Mouse (Mus musculus) hindbrain, embryonic 16.5 days (tissue): ENCODE measurements at regions not wholly inside any gene's neighbourhood (a gene's known extent, or its start where the extent isn't known, plus 50 kb on each side); places are given as distances from the start of the nearest gene placed in this dataset.

ENCODE experiments used
- ATAC-seq: fragments of 200-750 bp; cut with Nextera tagmentation; 2 replicates; pipeline ENCODE4 v1.8.0; 2017; ENCODE audit warnings: moderate TSS enrichment, moderate library complexity
- H3K27ac ChIP-seq: fragments of 300-500 bp; sonication (generic); 2 replicates; pipeline ENCODE4 v1.5.1; 2014; ENCODE audit warnings: low read depth, mild to moderate bottlenecking, control low read depth, low read length, moderate library complexity
- H3K27me3 ChIP-seq: fragments of 300-500 bp; sonication (generic); replicated peaks from 2 replicates; pipeline ENCODE4 v1.6.1; 2014; ENCODE audit warnings: low read length; ENCODE audit not compliant: control insufficient read depth, insufficient read depth
- H3K36me3 ChIP-seq: fragments of 300-500 bp; sonication (generic); 2 replicates; pipeline ENCODE4 v1.6.1; 2014; ENCODE audit warnings: mild to moderate bottlenecking, low read length, moderate library complexity, mixed read lengths; ENCODE audit not compliant: control insufficient read depth, insufficient read depth
- H3K4me1 ChIP-seq: fragments of 300-500 bp; sonication (generic); 2 replicates; pipeline ENCODE4 v1.6.1; 2014; ENCODE audit warnings: low read depth, low read length; ENCODE audit not compliant: control insufficient read depth, insufficient read depth
- H3K4me2 ChIP-seq: fragments of 300-500 bp; sonication (generic); 2 replicates; pipeline ENCODE4 v1.6.1; 2014; ENCODE audit warnings: mild to moderate bottlenecking, low read length, control low read depth, moderate library complexity
- H3K4me3 ChIP-seq: fragments of 300-500 bp; sonication (generic); 2 replicates; pipeline ENCODE4 v1.5.1; 2014; ENCODE audit warnings: mild to moderate bottlenecking, low read length, control low read depth, moderate library complexity
- H3K9ac ChIP-seq: fragments of 300-500 bp; sonication (generic); 2 replicates; pipeline ENCODE4 v1.6.1; 2014; ENCODE audit warnings: low read depth, mild to moderate bottlenecking, control low read depth, low read length, moderate library complexity
- H3K9me3 ChIP-seq: fragments of 300-500 bp; sonication (generic); 2 replicates; pipeline ENCODE4 v1.6.1; 2014; ENCODE audit warnings: mild to moderate bottlenecking, low read length, moderate library complexity; ENCODE audit not compliant: control insufficient read depth
- WGBS: fragments of 180-500 bp; shearing (Covaris S2); extraction: QIAGEN DNeasy Blood & Tissue Kit; methylation state at CpG from one replicate; pipeline ENCODE4 v1.1.7; 2014; 5-methylcytosine and 5-hydroxymethylcytosine counted together

GRCm38 (mm10) chr14:102524894-102525577 is 457.4 kb downstream of the Kctd12 start:
- H3K4me1 ChIP-seq: no peaks in the 10 kb centered on the region
- no peaks in the 10 kb centered on the region for H3K27me3 ChIP-seq
- H3K9ac ChIP-seq: no peak overlapping the region
- no peak for ATAC-seq
- H3K9me3 ChIP-seq: no peaks in the 10 kb centered on the region
- WGBS: 79% methylated on average over 9 of the region's 9 CpGs
- no peak overlapping the region for H3K4me3 ChIP-seq
- H3K27ac ChIP-seq: no peak overlapping the region
- no peak overlapping the region for H3K4me2 ChIP-seq
- H3K36me3 ChIP-seq: no peaks in the 10 kb centered on the region

DNA sequence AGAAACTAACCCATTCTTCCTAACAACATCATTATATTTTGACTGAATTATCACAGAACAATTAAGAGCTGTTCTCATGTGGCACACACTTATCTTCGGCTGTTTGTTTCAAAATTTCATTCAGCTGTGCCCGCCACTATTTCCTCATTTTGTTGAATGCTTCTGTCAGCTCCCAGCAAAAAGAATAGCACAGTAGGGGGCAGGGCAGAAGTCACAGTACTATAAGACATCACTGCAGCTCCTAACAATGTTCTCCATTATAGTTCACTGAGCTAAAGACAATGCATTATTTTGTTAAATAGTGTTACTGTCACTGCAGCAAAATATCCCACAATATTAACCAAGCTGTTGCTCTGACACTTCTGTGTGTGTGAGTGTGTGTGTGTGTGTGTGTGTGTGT is 465.7 kb downstream of the Kctd12 start:
- no peak overlapping the region for H3K27ac ChIP-seq
- H3K4me1 ChIP-seq: no peaks in the 10 kb centered on the region
- no peaks in the 10 kb centered on the region for H3K27me3 ChIP-seq
- 8% methylated on average over 2 of the region's 2 CpGs for WGBS
- H3K4me2 ChIP-seq: no peak overlapping the region
- no peak overlapping the region for H3K4me3 ChIP-seq
- ATAC-seq: peak; percentile 30; the same call in 1 of the 2 replicates
- H3K9ac ChIP-seq: no peak overlapping the region
- no peaks in the 10 kb centered on the region for H3K36me3 ChIP-seq
- H3K9me3 ChIP-seq: no peaks in the 10 kb centered on the region

GRCm38 (mm10) chr14:102514527-102514926 is 467.9 kb downstream of the Kctd12 start:
- Histone ChIP-seq H3K4me1 (no peaks in the 10 kb centered on the region), H3K27me3 (no peaks in the 10 kb centered on the region), H3K4me2 (no peak overlapping the region), H3K4me3 (no peak overlapping the region), H3K9ac (no peak overlapping the region), H3K9me3 (no peaks in the 10 kb centered on the region), H3K36me3 (no peaks in the 10 kb centered on the region), H3K27ac (no peak overlapping the region)
- 64% methylated on average over 2 of the region's 2 CpGs for WGBS
- ATAC-seq: no peak

DNA sequence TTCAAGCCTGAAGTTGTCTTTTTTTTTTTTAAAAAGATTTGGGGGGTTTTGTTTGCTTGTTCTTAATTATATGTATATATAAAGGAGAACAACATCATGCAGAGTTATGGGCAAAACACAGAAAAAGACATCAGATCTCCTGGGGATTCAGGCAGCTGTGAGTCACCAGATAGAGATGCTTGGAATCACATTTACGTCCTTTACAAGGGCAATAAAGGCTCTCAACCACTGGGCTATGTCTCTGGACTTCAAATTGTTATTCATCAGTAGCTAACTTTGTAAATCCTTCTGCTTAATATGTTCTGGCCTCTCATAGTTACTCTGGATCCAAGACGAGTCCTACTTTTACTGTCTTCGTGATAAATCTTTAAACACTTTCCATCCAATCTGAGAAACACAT is 469.8 kb downstream of the Kctd12 start:
- 76% methylated on average over 3 of the region's 3 CpGs for WGBS
- ATAC-seq: no peak
- H3K36me3 ChIP-seq: no peaks in the 10 kb centered on the region
- no peak overlapping the region for H3K9ac ChIP-seq
- no peak overlapping the region for H3K4me3 ChIP-seq
- no peaks in the 10 kb centered on the region for H3K4me1 ChIP-seq
- no peak overlapping the region for H3K4me2 ChIP-seq
- H3K27me3 ChIP-seq: no peaks in the 10 kb centered on the region
- no peak overlapping the region for H3K27ac ChIP-seq
- no peaks in the 10 kb centered on the region for H3K9me3 ChIP-seq

DNA sequence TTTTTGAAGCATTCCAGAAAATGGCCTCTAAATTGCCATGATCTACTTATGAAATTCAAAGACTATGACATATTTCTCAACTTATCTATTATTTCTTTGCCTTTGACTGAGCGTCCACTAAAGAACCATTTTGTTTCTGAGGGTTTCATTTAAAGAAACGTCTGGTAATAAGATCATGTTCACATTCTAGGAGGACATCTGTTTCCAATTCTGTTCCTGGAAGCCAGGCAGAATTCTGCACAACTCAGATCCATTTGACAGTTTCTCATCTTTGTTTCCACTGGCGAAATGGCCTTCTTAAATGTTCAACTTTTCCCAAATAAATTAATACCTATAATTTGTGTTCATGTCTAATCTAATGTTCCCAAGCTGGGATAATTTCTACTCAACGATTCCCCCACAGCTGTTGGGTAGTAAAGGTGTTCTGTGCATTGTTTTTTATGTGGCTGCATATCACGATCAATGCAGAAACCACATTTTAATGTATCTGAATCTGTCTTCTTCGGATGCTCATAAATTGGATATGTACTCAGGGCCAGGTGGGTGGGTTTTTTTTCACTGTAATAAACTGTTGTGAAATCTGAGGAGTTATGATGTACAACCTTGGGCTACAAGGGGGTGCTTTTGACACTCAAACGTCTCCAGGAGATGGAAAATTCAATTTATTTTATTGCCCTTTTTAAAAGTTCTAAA is 470.6 kb downstream of the Kctd12 start:
- no peaks in the 10 kb centered on the region for H3K27me3 ChIP-seq
- H3K4me1 ChIP-seq: no peaks in the 10 kb centered on the region
- H3K4me2 ChIP-seq: no peak overlapping the region
- H3K4me3 ChIP-seq: no peak overlapping the region
- no peak overlapping the region for H3K9ac ChIP-seq
- H3K9me3 ChIP-seq: no peaks in the 10 kb centered on the region
- ATAC-seq: no peak
- no peak overlapping the region for H3K27ac ChIP-seq
- WGBS: 80% methylated on average over 7 of the region's 7 CpGs
- no peaks in the 10 kb centered on the region for H3K36me3 ChIP-seq

DNA sequence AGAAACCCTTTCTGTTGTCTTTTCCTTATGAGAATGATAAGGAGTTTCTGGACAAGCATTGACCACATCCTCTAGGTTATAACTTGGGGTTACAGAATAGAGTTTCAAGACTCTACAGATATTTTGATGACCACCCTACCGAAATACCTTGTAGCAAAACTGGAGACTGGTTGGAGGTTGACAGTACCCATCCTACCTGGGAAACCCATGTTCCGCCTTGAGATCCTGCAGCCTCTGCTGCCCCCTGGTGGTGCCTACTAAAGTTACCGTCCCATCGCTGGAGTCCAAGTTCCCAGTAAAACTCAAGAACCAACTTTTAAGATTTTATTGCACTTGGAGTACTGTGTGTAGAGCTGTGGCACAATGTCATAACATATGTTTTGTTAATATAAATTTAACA is 472.1 kb downstream of the Kctd12 start:
- Histone ChIP-seq H3K4me3 (no peak overlapping the region), H3K4me2 (no peak overlapping the region), H3K9me3 (no peaks in the 10 kb centered on the region), H3K27ac (no peak overlapping the region), H3K27me3 (no peaks in the 10 kb centered on the region), H3K4me1 (no peaks in the 10 kb centered on the region), H3K36me3 (no peaks in the 10 kb centered on the region), H3K9ac (no peak overlapping the region)
- no peak for ATAC-seq
- WGBS: 31% methylated on average over 4 of the region's 4 CpGs

- ATAC-seq: no peak
- 79% methylated on average over 3 of the region's 3 CpGs for WGBS
These were observed 476.6 kb downstream of the Kctd12 start for GRCm38 (mm10) chr14:102505696-102506321.

GRCm38 (mm10) chr14:102497179-102497578 is 485.3 kb downstream of the Kctd12 start:
- H3K27ac ChIP-seq: no peak overlapping the region
- ATAC-seq: no peak
- no peaks in the 10 kb centered on the region for H3K36me3 ChIP-seq
- H3K4me1 ChIP-seq: no peaks in the 10 kb centered on the region
- no peak overlapping the region for H3K4me3 ChIP-seq
- H3K9ac ChIP-seq: no peak overlapping the region
- no peaks in the 10 kb centered on the region for H3K9me3 ChIP-seq
- no peaks in the 10 kb centered on the region for H3K27me3 ChIP-seq
- WGBS: 97% methylated on average over 1 of the region's 1 CpGs
- H3K4me2 ChIP-seq: no peak overlapping the region

More at GRCm38 (mm10) chr14:102505696-102506321, 476.6 kb downstream of the Kctd12 start:
- Histone ChIP-seq H3K4me1 (no peaks in the 10 kb centered on the region), H3K36me3 (no peaks in the 10 kb centered on the region), H3K9ac (no peak overlapping the region), H3K4me3 (no peak overlapping the region), H3K9me3 (no peaks in the 10 kb centered on the region), H3K27ac (no peak overlapping the region), H3K27me3 (no peaks in the 10 kb centered on the region), H3K4me2 (no peak overlapping the region)

- H3K9ac ChIP-seq: no peak overlapping the region
- H3K27ac ChIP-seq: no peak overlapping the region
- no peak for ATAC-seq
- H3K4me3 ChIP-seq: no peak overlapping the region
- H3K9me3 ChIP-seq: no peaks in the 10 kb centered on the region
- 51% methylated on average over 2 of the region's 2 CpGs for WGBS
- no peak overlapping the region for H3K4me2 ChIP-seq
- no peaks in the 10 kb centered on the region for H3K27me3 ChIP-seq
- H3K4me1 ChIP-seq: no peaks in the 10 kb centered on the region
- no peaks in the 10 kb centered on the region for H3K36me3 ChIP-seq
These were observed 490.1 kb downstream of the Kctd12 start for GRCm38 (mm10) chr14:102492376-102492775.
